Mouse (Mus musculus) ovary, postnatal 14 days (tissue): Measurements from ENCODE around the gene Snrnp25.
A peak's percentile ranks its signal among the peaks of the same experiment; 100 is the strongest.

Source experiments
- DNase-seq: peaks from one replicate; pipeline ENCODE4 v3.0.0; 2022; ENCODE audit warnings: low spot score

Gene Snrnp25

DNA sequence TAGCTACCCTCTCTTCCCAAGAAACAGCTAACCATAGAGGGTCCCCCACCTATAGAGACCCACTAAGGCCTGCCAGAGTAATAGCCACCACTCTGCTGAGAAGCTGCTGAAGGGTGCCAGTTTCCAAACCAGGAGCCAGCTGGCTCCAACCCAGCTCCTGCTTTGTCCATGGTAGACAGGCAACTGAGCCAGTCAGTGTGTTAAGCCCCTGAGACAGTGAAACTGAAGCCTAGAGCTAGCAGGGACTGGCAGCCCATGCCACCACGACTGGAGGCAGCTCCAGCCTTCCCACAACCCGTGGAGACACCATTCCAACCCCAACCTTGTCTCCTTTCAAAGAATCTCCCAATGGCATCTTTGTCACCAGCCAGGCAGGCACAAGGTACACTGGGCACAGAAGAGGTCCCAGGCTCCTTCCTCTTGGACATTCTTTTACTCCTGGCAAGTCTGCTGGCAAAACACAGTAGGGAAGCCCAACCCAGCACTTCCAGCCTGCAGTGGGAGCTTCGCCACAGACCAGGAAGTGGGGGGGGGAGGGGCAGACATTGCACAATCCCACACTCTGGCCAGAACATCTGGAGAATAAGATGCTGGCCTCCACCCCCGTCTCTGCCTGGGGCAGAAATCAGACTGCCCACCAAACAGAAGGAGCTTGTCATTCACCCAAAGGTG is 19.4 kb downstream of the Snrnp25 start:
- peak; percentile 75 for DNase-seq

DNA sequence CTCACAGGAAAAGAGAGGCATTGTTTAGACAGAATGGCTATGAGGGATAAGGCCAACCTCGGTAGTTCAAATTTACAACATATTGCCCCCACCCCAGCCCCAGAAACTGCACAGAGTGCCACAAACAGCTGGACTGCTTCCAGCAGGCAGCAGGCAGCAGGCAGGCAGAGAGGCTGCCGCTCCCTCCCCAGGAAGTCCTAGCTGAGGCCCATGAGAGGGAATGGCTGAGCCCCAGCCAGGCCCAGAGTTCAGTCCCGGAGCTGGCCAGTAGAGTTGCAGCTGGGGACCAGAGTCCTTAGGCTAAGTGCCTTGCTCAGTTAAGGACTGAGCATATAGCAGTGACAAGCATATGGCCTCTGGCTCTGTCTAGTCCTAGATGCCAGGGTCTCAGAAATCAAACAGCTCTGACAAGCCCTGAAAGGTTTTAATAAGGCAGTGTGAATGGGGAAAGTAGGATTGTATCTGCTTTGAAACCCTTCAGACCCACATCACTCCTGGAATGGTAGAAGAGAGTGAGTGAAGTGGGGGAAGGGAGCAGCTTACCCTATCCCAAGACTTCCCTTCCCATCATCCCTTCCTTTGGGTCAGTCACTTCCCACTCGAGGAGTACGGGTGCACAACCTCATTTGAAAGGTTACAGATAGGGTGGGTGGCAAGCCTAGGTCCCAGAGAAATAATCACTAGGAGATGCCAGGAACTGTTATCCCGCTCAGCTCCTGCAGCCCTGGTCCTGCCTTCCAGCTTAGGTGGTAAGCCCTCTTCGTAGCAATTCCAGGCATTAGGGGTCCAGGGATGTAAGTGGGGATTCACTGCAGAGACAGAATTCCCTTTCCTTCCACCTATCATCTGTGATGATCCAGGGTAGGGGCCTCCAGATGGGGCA is 20.2 kb downstream of the Snrnp25 start:
- no peak for DNase-seq

GRCm38 (mm10) chr11:32226124-32226871 is 21.1 kb downstream of the Snrnp25 start, which contains the start of gene Mpg:
Mpg (plus strand) TSS chr11:32226505.
- peak; percentile 81 for DNase-seq

- DNase-seq: no peak
These were observed 21.8 kb downstream of the Snrnp25 start for GRCm38 (mm10) chr11:32227041-32227440.

GRCm38 (mm10) chr11:32227555-32227954 is 22.3 kb downstream of the Snrnp25 start:
- no peak for DNase-seq

- no peak for DNase-seq
These were observed 23.2 kb downstream of the Snrnp25 start for GRCm38 (mm10) chr11:32228292-32228845.

DNA sequence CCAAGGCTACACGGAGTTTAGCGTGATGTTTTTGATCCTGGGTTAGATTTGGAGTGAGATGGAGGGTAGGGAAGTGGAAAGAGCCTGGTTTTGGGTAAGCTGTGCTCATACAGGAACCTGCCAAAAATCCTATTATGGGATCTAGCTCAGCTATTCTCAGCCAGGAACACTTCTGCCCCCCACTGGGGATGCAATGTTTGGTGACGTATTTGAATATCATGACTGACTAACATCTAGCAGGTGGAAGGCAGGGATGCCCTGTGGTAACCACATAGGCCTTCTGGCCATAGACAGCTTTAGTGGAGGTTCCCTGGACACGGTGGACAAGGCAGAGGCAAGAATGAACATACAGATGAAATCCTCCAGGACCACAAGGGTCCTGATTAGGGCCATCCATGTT is 25.0 kb downstream of the Snrnp25 start:
- DNase-seq: no peak

GRCm38 (mm10) chr11:32231125-32231524 is 25.9 kb downstream of the Snrnp25 start:
- DNase-seq: no peak

DNA sequence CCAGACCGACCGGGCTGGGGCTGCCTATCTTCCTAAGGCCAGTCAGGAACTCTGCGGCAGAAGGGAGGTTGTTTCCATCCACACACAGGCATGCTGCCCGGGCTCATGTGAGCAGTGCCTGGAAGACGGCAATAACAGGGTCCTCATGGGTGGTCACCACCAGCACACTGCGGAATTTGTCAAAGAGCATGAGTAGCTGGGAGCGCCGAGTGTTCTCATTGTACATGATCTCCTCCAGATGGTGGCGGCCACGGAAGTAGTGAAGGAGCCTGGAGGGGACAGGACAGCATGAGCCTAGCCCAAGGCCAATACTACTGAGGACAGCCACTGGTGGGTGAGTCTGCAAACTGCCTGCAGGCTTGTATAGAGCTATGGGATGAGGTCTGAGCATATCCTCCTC is 27.6 kb downstream of the Snrnp25 start:
- no peak for DNase-seq

DNA sequence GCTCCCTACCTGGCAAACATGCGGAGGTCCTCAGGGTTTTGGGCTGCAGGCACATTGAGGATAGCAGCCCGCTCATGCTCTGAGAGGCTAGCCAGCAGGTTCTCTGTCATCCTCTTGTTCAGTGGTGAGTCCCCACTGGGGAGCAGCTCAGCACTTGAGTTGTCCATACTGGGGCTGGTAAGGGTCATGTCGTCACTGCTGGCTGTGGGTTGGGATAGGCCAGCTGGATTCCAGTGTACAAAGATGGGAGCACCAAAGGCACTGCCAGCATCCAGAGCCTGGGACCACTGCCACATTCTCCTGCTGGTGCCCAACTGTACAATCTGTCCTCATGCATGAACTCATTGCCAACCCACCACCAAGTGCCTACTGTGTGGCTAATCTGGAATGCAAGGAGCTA is 28.7 kb downstream of the Snrnp25 start:
- no peak for DNase-seq

GRCm38 (mm10) chr11:32234816-32235485 is 29.7 kb downstream of the Snrnp25 start:
- no peak for DNase-seq

- DNase-seq: peak; percentile 70
These were observed 30.4 kb downstream of the Snrnp25 start for GRCm38 (mm10) chr11:32235646-32236045.

DNA sequence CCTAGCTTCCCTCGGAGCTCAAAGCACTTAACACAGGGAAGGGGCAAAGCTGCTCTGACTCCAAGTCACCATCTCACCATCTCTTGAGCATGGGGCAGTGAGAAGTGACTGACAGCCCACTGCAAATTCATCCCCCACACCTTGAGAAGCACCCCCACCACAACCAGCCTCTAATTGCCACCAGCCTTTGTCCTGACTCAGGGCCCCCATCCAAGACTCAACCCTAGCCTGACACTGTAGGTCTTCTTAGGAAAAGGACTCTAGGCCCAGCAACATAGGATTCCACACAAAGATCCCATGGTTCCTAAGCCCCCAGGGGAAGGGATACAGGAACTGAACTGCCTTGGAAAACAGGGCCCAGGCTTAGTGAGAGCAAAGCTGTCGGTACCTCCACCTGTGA is 30.9 kb downstream of the Snrnp25 start:
- no peak for DNase-seq

GRCm38 (mm10) chr11:32236712-32237410 is 31.6 kb downstream of the Snrnp25 start:
- peak; percentile 60 for DNase-seq

- DNase-seq: no peak
These were observed 32.2 kb downstream of the Snrnp25 start for GRCm38 (mm10) chr11:32237411-32237795.

DNA sequence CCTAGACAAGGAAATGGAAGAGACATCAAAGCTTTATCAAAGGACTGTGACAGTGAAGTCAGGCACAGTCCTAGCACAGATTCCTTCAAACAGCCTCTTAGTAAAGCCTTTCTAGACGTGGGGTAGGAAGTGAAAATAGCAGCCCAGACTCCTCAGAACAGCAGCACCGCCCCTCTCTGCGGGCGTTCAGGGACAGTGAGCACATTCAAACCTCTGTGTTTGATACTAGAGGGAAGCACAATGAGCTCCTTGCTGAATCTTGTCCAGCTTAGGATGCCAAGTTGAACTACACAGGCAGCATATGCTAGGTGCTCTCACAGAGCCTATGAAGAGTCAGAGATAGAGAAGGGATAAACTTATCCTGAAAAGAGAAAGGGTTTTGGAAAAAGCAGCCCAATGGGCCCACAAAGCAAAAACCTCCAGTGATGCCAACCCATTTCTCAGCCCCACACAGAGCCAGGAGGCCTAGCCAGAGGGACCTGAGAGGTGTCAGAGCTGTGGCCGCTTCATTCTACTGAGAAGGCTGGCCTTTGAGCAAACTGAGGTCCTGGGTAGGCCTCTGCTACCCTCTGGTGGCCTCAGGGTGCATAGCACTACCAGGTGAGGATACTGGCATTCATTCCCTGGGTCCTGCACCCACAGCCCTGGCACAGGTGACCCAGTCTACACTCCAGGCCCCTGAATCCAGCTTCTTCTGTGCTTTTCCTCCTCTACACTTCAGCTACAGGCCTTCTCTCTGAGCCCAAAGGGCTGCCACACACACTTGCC is 33.1 kb downstream of the Snrnp25 start:
- peak; percentile 64 for DNase-seq

GRCm38 (mm10) chr11:32241391-32241790 is 36.2 kb downstream of the Snrnp25 start:
- no peak for DNase-seq

DNA sequence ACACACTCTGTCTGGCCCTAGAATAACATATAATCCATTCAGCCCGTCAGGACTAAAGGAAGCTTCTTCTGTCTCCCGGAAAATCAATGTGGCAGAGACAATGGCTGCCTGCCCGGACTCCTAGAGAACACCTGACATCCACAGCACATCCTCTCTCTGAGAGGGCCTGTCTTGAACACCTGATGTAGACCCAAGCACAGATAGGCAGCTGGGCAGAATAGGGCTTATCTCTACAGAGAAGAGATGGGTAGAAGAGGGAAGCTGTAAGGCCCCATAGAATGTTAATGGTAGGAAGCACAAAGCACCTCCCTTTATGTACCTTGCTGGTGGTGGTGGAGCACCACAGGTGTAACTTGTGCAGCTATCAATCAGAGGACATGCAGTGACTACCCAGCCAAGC is 37.0 kb downstream of the Snrnp25 start:
- no peak for DNase-seq

DNA sequence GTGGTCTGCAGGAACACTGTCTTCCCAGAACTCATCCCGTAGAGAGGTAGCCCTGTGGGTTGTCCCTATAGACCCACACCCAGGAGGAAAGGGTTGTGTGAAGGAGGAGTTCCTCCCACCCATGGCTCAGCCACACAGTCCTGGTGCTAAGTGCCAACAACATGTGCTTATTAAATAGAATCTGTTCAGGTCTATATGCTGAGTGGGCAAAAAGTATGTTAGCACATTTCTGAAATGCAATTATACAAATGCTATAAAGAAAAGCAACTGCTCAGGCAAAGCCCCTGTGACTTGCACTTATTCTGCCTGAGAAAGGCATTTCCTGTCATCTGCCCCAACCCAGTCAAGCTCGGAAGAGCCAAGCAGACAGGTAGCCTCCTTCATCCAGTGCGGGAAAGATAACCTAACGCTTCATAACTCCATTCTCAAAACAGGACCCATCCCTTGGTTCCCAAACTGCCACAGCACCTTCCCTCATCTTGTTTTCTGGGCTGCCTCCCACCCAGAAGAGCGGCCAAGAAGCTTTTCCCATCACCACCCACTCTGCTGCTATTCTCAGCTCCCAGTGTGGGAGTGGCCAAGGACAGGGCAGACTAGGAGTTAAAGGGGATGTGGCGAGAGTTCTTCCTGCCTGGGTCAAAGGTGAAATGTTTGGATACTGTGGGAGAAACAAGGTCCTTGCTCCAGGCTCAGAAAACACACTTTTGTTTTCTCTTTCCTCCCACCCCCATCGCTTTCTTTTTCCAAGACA is 38.2 kb downstream of the Snrnp25 start:
- DNase-seq: no peak

GRCm38 (mm10) chr11:32244064-32244463 is 38.8 kb downstream of the Snrnp25 start:
- DNase-seq: no peak
